Mouse (Mus musculus): ENCODE measurements at regions not wholly inside any gene's neighbourhood (a gene's known extent, or its start where the extent isn't known, plus 50 kb on each side); places are given as distances from the start of the nearest gene placed in this dataset.
"Not testable (repeated sequence)": the region's sequence is repeated elsewhere in the genome, so short reads cannot be mapped to it uniquely, and the experiment has no call there.

DNA sequence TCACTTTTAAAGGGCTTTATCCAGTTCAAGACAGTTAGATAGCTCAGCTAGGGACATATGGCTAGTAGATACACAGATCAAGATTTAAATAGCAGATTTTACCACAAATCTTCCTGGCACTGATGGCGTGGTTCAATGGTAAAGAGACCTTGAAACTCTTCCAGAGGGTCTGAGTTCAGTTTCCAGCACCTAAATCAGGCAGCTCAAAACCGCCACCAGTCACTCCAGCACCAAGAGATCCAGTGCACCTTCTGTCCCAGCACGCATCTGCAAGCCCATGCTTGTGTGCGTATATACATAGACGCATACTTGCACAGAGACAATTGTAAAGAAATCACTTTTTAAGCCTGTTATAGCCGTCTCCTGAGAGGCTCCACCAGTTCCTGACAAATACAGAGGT is 454.0 kb upstream of the Jmjd1c start:
- DNase-seq (ENCODE audit: low spot score in 2 of 2): no peak

DNA sequence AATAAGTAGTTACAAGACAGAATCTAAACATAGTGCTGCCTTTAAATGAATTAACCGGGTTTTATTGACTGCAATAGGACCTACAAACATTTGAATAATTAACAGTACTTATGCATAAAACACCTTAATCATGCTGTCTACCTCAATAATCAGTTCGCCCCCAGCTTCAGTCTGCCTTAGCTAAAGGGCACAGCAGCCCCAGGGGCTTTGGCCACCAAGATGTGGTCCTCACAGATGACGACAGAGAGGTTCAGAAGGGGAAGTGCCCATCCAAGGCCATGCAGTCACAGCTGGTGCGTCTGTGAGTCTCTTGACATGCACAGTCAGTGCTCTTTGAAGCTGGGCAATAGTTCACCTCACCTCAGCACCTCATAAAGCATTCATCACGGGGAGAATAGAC is 452.8 kb upstream of the Jmjd1c start:
- DNase-seq (ENCODE audit: low spot score in 2 of 2): no peak

DNA sequence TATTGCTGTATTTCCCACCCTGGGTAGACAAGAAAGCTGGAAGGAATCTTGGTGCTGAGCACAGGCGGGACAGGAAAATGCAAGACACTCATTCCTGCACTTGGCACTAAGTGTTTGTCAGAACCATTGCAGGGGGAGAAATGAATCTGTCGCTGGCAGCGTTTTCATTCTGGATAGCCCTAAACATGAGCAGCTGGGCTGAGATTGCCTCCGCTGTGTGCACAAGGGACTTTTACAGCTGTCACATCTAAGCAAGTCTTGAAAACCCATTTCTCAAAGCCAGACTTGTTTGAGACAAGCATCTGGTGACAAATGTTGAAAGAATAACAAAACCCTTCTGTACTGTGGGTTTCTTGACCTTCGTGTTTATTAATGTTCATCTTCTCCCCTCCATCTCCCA is 438.4 kb upstream of the Jmjd1c start:
- no peak for DNase-seq (ENCODE audit: low spot score in 2 of 2)

DNA sequence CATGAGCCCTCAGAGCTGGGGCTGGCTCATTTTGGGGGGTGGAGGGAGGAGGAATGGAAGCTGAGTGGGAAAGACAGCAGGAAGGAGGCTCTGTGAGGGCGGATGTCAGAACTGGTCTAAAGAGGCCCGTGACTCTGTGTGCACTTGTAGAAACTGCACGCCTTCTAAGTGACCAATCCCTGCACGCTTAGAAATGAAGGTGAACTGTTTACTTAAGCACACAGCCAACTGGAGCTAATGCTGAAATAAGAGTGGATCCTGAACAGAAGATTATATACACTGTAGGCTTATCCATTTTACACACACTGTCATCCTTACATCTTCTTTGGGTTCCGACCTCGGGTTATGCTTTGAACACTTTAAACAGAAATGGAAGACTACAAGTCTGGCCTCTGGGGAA is 412.8 kb upstream of the Jmjd1c start:
- no peak for DNase-seq (ENCODE audit: low spot score in 2 of 2)

DNA sequence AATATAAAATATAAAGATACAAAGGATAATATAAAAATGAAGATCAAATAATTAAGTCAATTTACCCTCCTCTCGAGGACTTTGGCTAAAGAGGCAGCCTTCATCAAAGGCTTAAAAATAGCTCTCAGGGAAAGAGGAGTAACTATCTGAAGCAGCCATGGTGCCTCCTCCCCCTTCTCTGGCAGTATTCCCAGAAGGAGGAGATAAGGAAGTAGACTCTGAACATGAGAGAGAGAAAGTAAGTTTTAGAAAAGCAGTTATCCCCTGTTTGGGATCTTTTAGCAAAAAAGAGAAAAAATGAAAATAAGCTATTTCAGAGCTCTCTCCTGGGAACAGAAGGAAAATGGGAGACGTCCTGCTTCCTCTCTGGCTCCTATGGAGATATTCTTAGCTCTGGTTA is 406.7 kb upstream of the Jmjd1c start:
- DNase-seq (ENCODE audit: low spot score in 2 of 2): not testable (repeated sequence)

DNA sequence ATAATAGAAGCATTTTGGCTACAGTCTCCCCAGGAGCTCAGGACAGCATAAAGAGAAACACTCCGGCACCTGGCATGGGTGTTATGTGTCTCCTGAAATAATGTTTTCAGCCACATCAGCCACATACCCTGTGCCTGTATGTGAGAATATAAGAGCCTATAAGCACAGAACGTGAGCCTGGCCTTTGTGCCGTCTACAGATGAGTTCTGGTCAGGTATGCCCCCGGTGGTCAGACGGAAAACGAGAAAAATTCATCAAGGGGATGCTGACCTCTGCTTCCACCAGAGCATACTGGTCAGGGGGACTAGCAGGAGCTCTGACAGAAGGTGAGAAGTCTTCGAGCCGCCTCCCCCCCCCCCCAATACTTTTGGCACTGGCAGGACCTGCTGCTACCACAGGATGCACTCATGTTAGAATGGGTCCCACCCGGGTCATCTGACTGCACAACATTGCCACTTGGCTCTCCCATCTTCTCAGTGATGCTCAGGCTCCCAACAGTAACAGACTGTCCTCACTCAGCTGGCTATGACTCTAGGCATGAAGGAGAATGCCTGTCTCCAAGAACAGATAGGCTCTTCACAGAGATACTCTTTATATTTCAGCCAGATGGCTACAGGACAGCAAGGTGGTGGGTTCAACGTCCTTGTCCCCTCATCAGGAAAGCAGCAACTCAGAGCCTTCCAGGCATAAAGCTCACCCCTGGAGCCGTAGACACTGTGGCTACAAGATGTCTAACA is 401.2 kb upstream of the Jmjd1c start:
- no peak for DNase-seq (ENCODE audit: low spot score in 2 of 2)

DNA sequence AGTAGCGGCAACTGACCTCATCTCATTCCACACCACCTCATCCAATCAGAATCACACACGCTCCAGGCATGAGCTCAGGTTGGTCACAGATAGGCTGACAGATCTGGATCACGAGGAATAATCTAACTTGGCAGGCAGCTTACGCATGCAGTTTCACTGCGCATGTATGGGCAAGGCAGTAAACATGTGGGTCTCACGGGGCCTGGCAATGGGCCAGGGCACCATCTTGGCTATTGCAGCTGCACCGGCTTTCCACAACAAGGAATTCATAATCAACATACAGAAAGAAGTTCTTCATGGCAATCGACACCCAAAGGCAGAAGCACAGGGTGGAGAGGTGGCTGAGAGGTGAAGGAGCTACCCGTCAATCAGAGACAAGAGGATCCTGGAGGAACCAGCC is 381.0 kb upstream of the Jmjd1c start:
- not testable (repeated sequence) for DNase-seq (ENCODE audit: low spot score in 2 of 2)

DNA sequence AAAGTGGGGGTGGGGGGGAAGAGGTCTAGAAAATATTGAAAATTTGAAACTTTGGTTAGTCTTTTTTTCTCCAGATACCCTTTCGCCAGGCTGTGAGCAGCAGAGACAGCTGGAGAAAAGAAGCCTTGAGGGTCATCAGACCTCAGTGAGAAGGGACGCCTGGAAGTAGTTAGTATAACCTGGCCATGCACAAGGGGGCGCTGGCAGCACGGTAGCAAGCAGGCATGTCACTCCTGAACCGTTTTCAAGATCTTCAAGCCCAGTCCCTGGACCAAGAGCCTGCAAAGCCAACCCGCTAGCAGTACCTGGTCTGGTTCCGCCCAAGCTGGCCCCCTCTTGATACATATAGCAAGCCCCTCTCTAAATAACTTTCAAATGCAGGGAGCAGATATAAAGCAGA is 378.0 kb upstream of the Jmjd1c start:
- DNase-seq (ENCODE audit: low spot score in 2 of 2): no peak

DNA sequence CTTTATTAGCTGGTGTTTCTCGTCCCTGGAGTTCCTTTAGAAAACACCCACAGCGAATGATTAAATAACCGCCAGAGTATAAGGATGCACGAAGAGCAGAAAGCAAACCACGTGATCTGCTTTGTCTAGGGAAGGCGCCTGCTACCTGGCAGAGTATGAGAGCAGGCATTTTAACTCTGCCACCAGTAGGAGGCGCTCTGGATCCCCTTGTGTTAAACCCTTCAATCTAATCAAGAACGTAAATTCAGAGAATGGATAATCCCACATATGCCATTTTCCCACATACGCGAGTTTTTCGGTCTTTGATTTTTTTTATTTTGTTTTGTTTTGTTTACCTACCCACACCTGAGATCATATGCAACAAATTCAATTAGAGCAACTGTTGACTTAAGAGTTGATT is 376.1 kb upstream of the Jmjd1c start:
- no peak for DNase-seq (ENCODE audit: low spot score in 2 of 2)

DNA sequence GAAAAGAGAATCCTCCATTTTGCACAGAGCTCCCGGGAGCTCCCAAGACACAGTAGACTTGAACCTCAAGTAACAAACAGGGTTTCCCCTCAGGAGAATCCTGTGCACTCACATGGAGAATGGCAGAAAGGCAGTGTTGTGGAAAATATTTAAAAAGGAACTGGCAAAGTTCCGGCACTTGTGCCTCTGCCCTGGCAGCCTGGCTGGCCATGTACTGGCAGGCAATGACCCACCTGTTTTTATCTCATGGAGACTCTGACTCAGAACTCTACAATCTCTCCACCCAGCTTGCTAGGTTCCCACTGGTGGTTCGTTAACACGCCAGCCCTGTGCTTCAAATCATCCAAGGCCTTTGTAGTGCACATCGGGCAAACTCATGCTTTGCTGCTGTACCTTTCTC is 362.3 kb upstream of the Jmjd1c start:
- DNase-seq (ENCODE audit: low spot score in 2 of 2): no peak

DNA sequence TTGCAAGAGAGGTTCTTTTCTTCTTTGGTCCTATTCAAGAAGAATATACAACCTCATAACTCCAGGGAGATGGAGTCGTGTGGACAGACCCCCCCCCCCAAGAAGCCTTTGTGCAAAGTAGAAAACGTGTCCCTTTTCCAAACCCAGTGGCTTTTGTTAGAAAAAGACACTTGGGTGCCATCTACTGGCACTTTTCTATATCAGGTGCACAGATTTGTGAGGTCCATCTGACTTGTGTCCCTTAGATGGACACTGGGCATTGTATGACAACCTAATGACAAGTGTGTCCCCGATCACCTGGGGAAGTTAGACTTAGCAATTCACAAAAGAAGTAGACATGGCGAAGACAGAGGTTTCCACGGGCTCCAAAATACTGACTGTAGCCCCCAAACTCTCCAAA is 361.1 kb upstream of the Jmjd1c start:
- no peak for DNase-seq (ENCODE audit: low spot score in 2 of 2)

DNA sequence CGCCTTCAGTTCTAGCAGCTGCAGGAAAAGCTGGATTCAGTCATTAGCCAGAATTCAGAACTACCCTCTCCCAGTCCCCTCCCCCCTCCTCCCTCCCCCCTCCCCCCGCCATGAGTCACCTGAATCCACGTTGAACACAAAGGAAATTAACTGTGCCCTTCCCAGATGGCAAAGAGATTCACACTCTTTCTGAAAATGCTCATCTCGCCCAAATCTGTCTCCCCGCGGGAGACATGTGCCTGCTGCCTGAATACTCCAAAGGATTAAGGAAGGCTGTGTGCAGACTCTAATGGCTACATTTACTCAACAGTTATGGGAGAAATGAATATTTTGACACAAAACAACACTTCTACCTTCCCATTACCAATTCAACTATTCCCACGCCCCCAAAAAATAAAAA is 356.9 kb upstream of the Jmjd1c start:
- DNase-seq (ENCODE audit: low spot score in 2 of 2): no peak

DNA sequence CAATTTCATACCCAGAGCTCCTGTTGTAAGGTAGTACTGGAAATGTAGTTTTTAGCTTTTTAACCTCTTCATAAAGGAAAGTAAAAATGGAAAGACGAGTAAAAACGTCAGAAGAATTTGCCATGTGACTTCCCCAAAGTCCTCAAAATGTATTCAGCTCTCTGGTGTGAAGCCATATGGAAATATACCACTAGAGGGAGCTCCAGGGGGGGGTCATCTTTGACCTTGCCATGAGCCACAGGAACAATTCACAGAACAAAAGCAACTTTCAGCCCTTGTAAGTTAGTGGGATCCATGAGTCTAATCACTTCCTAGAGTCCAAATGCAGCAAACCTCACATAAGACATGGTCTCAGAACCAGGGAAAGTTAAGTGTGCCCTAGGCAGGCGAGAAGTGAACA is 354.1 kb upstream of the Jmjd1c start:
- DNase-seq (ENCODE audit: low spot score in 2 of 2): no peak

DNA sequence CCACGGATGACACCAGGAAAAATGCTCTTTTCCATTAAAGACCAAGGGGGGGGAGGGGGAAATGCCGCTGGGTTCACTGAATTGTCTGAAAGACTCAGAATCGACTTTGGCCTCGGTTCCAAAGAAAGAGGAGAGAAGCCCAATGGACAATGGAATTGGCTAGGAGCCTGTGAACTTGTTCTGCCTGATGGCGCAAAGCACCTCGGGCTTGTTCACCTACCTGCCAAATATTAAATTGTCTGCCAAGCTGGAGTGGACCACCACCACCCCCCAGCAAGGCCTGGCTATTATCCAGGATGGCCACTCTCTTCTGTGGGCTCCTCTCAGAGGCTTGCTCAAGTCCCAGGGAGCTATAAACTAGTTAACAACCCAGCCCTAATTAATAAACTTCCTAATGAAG is 352.7 kb upstream of the Jmjd1c start:
- DNase-seq (ENCODE audit: low spot score in 2 of 2): no peak

DNA sequence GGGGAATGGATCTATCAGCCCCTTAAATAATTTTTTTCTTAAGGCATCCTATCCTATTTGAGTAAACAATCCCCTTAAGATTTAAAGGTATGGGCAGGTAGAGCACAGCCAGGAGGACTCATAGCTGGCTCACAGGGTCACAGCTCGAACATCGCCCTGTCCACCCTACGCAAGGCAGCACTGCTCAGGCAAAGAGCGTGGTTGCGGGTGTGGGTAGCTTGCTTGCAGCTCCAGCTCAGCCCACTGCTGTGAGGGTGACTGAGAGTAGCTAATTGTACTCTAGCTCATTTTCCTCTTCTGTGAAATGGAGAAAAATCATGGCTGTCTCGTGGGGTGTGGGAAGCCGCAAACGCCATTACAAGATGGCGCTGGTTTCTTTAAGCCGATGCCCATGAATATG is 350.1 kb upstream of the Jmjd1c start:
- DNase-seq (ENCODE audit: low spot score in 2 of 2): no peak

DNA sequence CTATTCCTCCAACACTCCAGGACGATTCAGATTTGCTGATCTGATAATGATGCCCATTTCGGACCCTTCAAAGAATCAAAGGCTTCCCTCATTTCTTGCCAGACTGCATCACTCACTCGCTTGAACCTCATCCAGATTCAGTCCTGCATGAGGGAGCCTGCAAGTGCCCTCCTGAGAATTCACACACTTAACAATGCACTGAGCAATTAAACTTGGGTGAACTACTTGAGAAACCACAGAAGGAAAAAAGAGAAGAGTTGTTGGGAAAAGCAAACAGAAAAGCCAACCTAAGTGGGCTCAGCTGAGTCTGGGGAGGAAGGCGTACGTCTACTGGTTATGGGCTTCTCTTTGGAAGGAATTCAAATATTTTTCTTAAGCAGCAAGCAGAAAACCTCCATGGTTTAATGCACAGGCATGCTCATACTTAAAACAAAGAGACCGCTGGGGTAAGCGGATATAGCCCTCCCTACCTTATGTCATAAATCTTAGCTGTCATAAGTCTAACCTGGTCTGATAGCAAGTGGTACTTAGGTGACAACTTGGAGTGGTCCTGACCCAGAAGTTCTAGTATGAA is 343.6 kb upstream of the Jmjd1c start:
- DNase-seq (ENCODE audit: low spot score in 2 of 2): no peak

DNA sequence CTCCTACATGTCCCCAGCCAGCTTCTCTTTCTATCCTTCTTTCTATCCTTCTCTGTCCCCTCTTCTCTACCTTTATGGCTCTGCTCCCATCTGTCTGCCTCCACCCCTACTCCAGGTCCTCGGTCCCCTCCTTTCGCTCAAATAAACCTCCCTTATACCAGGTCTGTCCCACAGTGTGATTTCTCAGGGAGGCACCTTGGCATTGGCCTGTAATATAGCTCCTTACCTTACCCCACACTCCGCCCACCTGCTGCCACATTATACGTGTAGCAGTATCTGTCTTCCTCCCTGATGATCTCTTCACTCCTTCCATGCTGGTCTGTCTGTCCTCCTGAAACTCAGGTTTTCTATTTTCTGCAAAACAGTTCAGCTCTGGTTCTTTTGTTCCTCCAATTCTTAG is 339.1 kb upstream of the Jmjd1c start:
- no peak for DNase-seq (ENCODE audit: low spot score in 2 of 2)

DNA sequence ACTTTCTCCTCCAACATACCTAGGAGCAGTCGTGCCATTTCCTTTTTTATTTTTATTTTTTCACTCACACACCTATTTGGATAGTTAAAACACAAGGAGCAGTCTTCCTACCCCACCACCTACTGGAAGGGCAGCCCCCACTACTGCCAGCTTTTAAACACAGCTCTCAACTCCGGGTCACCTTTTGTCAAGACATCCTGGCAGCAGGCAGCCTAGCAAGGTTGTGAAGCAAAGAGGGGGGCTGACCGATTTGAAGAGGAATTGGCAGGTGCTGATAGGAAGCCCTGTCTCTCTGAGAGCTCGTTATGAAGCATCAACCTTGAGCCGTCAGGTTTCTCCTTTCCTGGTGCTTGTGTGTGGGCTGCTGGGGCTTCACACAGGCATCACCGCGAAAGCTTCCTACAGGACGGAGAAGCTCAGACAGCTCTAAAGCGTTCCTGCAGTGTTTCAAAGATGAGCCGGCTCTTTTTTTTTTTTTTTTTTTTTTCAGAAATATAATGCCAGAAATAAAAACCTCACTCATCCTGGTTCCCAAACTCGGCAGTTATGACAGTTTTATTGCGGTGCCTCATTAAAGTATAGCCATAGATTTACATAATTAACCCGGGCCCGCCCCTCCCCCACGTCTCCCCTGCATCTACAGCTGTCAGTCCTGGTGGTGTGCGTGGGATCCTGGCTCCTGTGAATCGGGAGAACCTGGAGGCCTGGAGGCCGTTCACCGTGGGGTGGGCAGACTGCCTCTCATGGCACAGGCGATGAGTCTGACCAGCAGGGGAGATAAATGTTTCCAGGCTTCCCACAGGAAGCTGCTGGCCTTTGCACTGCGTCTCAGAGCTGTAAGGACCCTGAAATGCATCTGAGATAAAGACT is 325.5 kb upstream of the Jmjd1c start:
- DNase-seq (ENCODE audit: low spot score in 2 of 2): no peak

DNA sequence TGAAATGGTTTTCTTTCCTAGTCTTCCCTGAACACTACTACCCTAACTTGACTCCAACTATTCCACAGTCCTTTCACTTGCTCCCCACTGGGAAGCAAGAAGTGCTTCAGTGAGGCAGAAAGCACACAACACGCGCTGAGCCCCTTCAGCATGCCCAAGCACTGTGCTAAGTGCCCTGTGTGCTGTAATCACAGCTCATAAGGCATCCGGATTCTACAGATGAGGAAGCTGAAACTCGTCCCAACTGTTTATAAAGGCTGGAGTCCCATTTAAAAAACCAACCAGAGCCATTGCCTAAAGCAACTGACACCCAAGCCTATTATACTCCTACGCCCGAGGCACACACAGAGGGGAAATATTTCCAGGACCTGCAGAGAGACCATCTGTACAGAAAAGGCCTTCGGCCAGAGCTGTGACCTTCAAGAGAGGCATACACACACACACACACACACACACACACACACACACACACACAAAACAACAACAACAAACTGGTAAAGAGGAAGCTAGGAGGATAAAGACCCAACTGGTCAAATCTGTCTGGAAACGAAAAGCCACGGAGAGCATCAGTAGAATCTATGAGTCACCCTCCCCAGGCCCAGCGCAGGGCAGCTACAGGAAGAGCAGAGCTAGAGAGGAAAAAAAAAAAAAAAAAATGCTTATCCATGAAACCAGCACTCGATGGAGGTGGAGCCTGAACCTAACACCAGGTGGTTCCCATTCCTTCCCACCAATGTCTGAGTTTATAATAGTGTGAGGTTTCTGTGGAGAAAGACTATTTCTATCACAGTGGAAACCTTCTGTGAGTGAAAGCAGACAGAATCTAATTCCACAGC is 315.4 kb upstream of the Jmjd1c start:
- no peak for DNase-seq (ENCODE audit: low spot score in 2 of 2)

DNA sequence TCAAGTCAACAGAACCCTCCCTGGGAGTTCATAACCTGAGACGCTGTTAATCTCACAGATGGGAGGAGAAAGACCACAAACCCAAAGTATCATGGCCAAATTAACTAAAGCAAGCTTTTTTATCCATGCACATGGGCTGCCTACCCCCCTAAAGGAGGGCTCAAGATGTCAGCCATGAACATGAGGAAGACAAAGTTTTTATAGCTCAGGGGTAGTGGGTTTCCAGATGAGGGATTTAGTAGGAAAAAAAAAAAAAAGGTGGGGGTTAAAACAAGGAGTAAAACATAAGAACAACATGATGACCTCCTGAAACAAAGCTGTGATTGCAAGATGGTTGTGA is 314.8 kb upstream of the Jmjd1c start:
- no peak for DNase-seq (ENCODE audit: low spot score in 2 of 2)

DNA sequence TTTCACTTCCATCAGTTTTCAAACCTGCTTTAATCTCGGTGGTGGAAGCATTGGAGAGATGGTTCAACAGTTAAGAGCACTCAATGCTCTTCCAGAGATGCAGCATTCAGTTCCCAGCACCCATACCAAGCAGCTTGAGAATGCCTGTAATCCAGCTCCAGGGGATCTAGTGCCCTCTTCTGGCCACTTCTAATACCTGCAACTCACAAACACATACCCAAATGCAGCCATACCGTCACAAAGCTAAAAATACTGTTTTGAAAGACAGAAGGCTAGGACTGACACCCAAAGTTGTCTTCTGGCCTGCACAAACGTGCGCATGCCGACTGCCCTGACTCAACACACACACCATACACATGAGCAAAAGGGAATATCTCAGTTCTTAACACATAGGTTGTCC is 313.9 kb upstream of the Jmjd1c start:
- DNase-seq (ENCODE audit: low spot score in 2 of 2): no peak

DNA sequence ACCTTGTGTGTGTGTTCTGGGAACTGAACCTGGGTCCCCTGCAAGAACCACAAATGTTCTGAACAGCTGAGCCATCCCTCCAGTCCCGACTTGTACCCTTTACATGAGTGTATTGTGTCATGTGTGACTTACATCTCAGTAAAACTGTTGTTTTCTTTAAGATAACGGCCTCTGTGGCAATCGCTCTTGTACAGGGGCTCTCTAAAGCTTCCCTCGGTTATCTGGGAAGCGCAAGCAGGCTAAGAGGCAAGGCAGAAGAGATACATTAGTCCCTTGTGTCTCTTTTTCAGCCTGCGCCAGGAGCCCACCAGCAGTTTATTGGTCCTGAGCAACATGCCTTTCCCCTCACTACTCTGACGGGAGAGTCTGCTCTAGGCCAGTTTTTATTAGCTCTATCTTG is 308.1 kb upstream of the Jmjd1c start:
- no peak for DNase-seq (ENCODE audit: low spot score in 2 of 2)

Data from spleen, postnatal 10 days (tissue).